Mouse (Mus musculus) heart, postnatal 0 days (tissue): Measurements from ENCODE around the gene Daam1. TPM values are rescaled to one million over a fixed set of nuclear protein-coding genes. Genes with fewer than 3 reads are reported as not detected.
A peak's percentile ranks its signal among the peaks of the same experiment; 100 is the strongest.

Experiments
- ATAC-seq: fragments of 200-750 bp; cut with Nextera tagmentation; 2 replicates; pipeline ENCODE4 v1.8.0; 2017; ENCODE audit warnings: low read depth, moderate number of reproducible peaks, moderate library complexity; ENCODE audit not compliant: insufficient read depth
- DNase-seq: peaks from one replicate; pipeline ENCODE4 v3.0.0-alpha.2; 2016; ENCODE audit warnings: low spot score
- H3K27ac ChIP-seq: fragments of 300-500 bp; sonication (generic); 2 replicates; pipeline ENCODE4 v1.5.1; 2014; ENCODE audit warnings: low read depth, mild to moderate bottlenecking
- H3K27me3 ChIP-seq: fragments of 300-500 bp; sonication (generic); 2 replicates; pipeline ENCODE4 v1.6.1; 2014; ENCODE audit warnings: low read length, mixed read lengths; ENCODE audit not compliant: control insufficient read depth, insufficient read depth
- H3K36me3 ChIP-seq: fragments of 300-500 bp; sonication (generic); replicated peaks from 2 replicates; pipeline ENCODE4 v1.6.1; 2014; ENCODE audit warnings: low read length, mixed read lengths; ENCODE audit not compliant: control insufficient read depth, insufficient read depth
- H3K4me1 ChIP-seq: fragments of 300-500 bp; sonication (generic); 2 replicates; pipeline ENCODE4 v1.6.1; 2014; ENCODE audit warnings: antibody characterized with exemption; ENCODE audit not compliant: control insufficient read depth, insufficient read depth
- H3K4me2 ChIP-seq: fragments of 300-500 bp; sonication (generic); 2 replicates; pipeline ENCODE4 v1.6.1; 2014; ENCODE audit warnings: low read depth, mild to moderate bottlenecking, low read length, moderate library complexity
- H3K4me3 ChIP-seq: fragments of 300-500 bp; sonication (generic); 2 replicates; pipeline ENCODE4 v1.5.1; 2014; ENCODE audit warnings: low read depth, low read length
- H3K9ac ChIP-seq: fragments of 300-500 bp; sonication (generic); replicated peaks from 2 replicates; pipeline ENCODE4 v1.6.1; 2014; ENCODE audit warnings: low read depth, low read length, mixed read lengths
- H3K9me3 ChIP-seq: fragments of 300-500 bp; sonication (generic); replicated peaks from 2 replicates; pipeline ENCODE4 v1.6.1; 2016; ENCODE audit warnings: low read length; ENCODE audit not compliant: control insufficient read depth
- CTCF ChIP-seq: IDR thresholded peaks from 2 replicates; pipeline ENCODE4 v1.5.1; 2016; ENCODE audit warnings: antibody characterized with exemption, control low read depth, low read depth
- EP300 ChIP-seq: IDR thresholded peaks from 2 replicates; pipeline ENCODE4 v1.6.1; 2016; ENCODE audit warnings: antibody characterized with exemption, low read depth
- WGBS: fragments of 180-500 bp; shearing (Covaris S2); extraction: QIAGEN DNeasy Blood & Tissue Kit; methylation state at CpG from one replicate; pipeline ENCODE4 v1.1.7; 2014; 5-methylcytosine and 5-hydroxymethylcytosine counted together
- polyA plus RNA-seq: library from polyadenylated mRNA; unstranded; fragments of >200 nt; fragmentation: Nextera tagmentation; extraction: Ambion mirVana; gene quantifications from 2 replicates; pipeline ENCODE4 v1.2.1, GENCODE M21; 2015
- total RNA-seq: library from RNA; depleted of rRNA; stranded (reverse); fragments of >200 nt; gene quantifications from 2 replicates; pipeline ENCODE4 v1.2.3, GENCODE M21; 2014; ENCODE audit warnings: low replicate concordance

Daam1 gene
- total and polyA plus RNA-seq, 2 experiments from 2014 or later: 12.8 to 33.8 TPM

DNA sequence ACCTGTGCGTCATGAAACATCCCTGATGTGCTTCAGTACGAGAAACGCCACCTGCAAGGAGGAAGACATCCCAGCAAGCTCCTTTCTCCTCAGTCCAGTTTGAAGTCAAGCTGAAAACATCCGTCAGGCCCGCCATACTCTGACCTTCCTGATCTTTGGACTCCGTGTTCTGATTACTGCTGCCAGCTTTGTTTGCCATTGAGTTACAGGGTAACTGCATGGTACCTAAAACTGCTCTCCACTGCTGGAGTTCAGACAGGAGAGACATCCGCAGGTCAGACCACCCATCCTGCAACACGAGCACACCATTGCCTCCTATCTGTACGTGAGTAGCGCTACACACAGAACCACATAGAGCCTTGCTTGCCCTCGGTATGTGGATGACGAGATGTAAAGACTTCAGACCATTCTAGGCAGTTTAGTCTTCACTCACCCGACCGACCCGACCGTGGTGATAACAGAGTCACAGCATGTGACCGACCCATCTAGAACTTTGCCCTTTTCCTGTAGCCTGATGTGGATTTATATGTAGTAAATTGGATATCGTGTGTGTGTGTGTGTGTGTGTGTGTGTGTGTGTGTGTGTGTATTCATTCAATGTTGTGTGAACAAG lies 161.8 kb downstream of the Daam1 start:
- 91% methylated on average over 18 of the region's 18 CpGs for WGBS

GRCm38 (mm10) chr12:71995831-71996230 lies 165.0 kb downstream of the Daam1 start:
- Histone ChIP-seq H3K9me3 (no peaks in the 10 kb centered on the region), H3K4me2 (no peak overlapping the region), H3K4me1 (peaks cover 19% of the 10 kb centered on the region), H3K36me3 (peaks cover 37% of the 10 kb centered on the region), H3K27ac (0 out of 2 replicates have a peak overlapping the region, but pooled peaks have one; percentile 4), H3K4me3 (no peak overlapping the region), H3K9ac (no peak overlapping the region), H3K27me3 (no peaks in the 10 kb centered on the region)
- no peak for ATAC-seq
- WGBS: 83% methylated on average over 8 of the region's 8 CpGs
- TF ChIP-seq EP300 (no peak), CTCF (no peak)
- DNase-seq: no peak

More for the DNA sequence above, 161.8 kb downstream of the Daam1 start:
- H3K4me1 ChIP-seq: peaks cover 5% of the 10 kb centered on the region
- no peak overlapping the region for H3K4me3 ChIP-seq
- no peaks in the 10 kb centered on the region for H3K27me3 ChIP-seq
- no peaks in the 10 kb centered on the region for H3K9me3 ChIP-seq
- DNase-seq: no peak
- H3K27ac ChIP-seq: no peak overlapping the region
- H3K9ac ChIP-seq: no peak overlapping the region
- ATAC-seq: no peak
- no peak overlapping the region for H3K4me2 ChIP-seq
- peaks cover 69% of the 10 kb centered on the region for H3K36me3 ChIP-seq
- no peak for TF ChIP-seq EP300
- no peak for TF ChIP-seq CTCF

DNA sequence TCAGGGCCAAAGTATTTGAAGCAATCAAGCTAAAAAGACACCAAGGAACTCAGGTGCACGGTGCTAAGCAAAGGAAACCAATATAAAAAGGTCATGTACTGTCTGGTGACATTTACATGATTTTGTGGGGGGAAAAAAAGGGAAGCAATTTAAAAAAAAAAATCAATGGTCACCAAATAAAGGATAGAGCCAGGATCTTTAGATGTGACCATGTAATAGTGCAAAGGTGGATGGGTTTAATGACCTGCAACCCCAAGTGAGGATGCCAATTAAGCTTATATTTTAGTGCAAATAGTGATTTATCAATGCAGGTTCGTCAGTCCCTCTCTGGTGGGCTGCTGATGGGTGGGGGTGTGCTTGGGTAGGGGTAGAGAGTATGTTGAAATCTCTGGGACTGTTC lies 166.0 kb downstream of the Daam1 start:
- no peak for TF ChIP-seq EP300
- TF ChIP-seq CTCF: no peak
- WGBS: 59% methylated on average over 2 of the region's 2 CpGs
- H3K27me3 ChIP-seq: no peaks in the 10 kb centered on the region
- peak overlapping the region; percentile 16 for H3K27ac ChIP-seq
- H3K4me3 ChIP-seq: no peak overlapping the region
- no peak overlapping the region for H3K9ac ChIP-seq
- no peaks in the 10 kb centered on the region for H3K9me3 ChIP-seq
- ATAC-seq (no peak), DNase-seq (no peak)
- H3K36me3 ChIP-seq: peaks cover 26% of the 10 kb centered on the region
- H3K4me1 ChIP-seq: peaks cover 19% of the 10 kb centered on the region
- H3K4me2 ChIP-seq: no peak overlapping the region

- no peak; the same call in 1 of the 2 replicates for ATAC-seq
- H3K9ac ChIP-seq: no peak overlapping the region
- 42% methylated on average over 4 of the region's 4 CpGs for WGBS
- H3K4me3 ChIP-seq: no peak overlapping the region
- no peak for DNase-seq
- no peaks in the 10 kb centered on the region for H3K9me3 ChIP-seq
- no peaks in the 10 kb centered on the region for H3K27me3 ChIP-seq
- peaks cover 19% of the 10 kb centered on the region for H3K4me1 ChIP-seq
- no peak overlapping the region for H3K4me2 ChIP-seq
- peak overlapping the region; percentile 90 for H3K27ac ChIP-seq
- TF ChIP-seq EP300 (no peak), CTCF (no peak)
- peaks cover 24% of the 10 kb centered on the region for H3K36me3 ChIP-seq
Observed at GRCm38 (mm10) chr12:71997364-71997763, 166.5 kb downstream of the Daam1 start.

GRCm38 (mm10) chr12:71998653-71999052 lies 167.8 kb downstream of the Daam1 start:
- Histone ChIP-seq H3K9ac (0 out of 2 replicates have a peak overlapping the region, but pooled peaks have one; percentile 5), H3K36me3 (peaks cover 12% of the 10 kb centered on the region), H3K27ac (peak overlapping the region; percentile 90), H3K27me3 (no peaks in the 10 kb centered on the region), H3K9me3 (no peaks in the 10 kb centered on the region), H3K4me3 (no peak overlapping the region), H3K4me1 (peaks cover 19% of the 10 kb centered on the region), H3K4me2 (no peak overlapping the region)
- DNase-seq: peak; percentile 93
- 11% methylated on average over 4 of the region's 4 CpGs for WGBS
- ATAC-seq: peak; percentile 86
- TF ChIP-seq CTCF: 0 out of 2 replicates have a peak, but pooled peaks have one; percentile 3
- TF ChIP-seq EP300: no peak

- no peak overlapping the region for H3K27ac ChIP-seq
- peaks cover 4% of the 10 kb centered on the region; the same call in 1 of the 2 replicates for H3K36me3 ChIP-seq
- WGBS: 92% methylated on average over 2 of the region's 2 CpGs
- peaks cover 19% of the 10 kb centered on the region for H3K4me1 ChIP-seq
- H3K4me2 ChIP-seq: no peak overlapping the region
- TF ChIP-seq CTCF (no peak), EP300 (no peak)
- ATAC-seq: no peak
- no peaks in the 10 kb centered on the region for H3K27me3 ChIP-seq
- H3K4me3 ChIP-seq: no peak overlapping the region
- DNase-seq: no peak
- no peak overlapping the region for H3K9ac ChIP-seq
- no peaks in the 10 kb centered on the region for H3K9me3 ChIP-seq
Observed at GRCm38 (mm10) chr12:71999671-72000070, 168.8 kb downstream of the Daam1 start.
